Mouse (Mus musculus): ENCODE measurements around the gene Vmn1r166.
"Not testable (repeated sequence)": the region's sequence is repeated elsewhere in the genome, so short reads cannot be mapped to it uniquely, and the experiment has no call there.

The Vmn1r166 gene

DNA sequence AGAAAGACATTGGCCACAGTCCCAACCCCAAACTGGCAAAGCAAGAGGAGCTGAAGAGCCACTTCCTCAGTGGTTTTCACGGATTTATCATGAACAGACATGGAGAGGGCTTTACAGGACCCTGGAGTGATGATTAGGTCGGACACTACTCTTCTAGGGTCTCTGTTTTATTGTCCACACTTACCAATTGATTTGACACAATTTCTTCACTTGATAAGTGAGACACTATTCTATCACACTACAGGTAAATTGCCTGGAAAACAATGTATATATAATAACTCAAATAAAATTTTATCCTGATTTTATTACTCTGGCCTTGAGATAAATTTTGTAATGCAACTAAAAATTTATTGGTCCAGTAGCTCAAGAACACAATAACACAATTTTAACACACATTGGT lies at the start of gene Vmn1r166:
Gene Vmn1r166, minus strand, starts transcription at position 101 of the 400 bp plus-strand sequence.
- not testable (repeated sequence) for DNase-seq

DNA sequence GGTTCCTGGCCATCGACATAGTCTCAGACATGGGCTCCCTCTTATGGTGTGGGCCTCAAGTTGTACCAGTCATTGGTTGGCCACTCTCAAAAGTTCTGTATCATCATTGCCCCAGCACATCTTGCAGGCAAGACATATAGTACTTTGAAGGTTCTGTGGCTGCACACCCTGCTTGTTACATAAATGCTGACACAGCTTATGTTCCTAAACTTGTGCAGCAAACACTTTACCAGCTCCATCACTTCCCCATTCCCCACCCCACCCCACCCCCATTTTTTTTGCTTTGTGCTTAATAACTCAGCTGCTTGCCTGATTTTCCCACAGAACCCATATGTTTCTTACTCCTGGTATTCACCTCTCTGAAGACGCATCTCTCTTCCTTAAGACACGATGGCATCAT lies 49.4 kb upstream of the Vmn1r166 start, which contains the start of gene Nlrp4e:
Gene Nlrp4e, plus strand, starts transcription at position 301 of the 400 bp plus-strand sequence.
- not testable (repeated sequence) for DNase-seq

DNA sequence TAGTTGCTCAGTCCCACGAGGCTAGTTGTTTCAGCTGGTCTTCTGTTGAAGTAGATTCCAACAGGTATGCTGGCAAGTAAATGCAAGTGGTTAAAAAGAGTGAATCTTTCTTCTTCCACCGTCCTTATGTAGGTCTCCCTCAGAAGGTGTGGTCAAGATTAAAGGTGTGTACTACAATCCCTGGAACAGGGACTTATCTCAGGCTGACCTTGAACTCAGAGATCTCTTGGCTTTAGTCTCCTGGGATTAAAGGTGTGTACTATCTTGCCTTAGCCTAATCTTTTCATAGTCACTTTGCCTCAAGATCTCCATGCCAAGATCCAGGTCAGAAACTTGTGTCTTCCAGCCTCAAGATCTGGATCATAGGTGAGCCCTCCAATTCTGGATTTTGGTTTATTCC lies 27.3 kb upstream of the Vmn1r166 start, which contains the start of gene Gm6902:
Gene Gm6902, minus strand, starts transcription at position 101 of the 400 bp plus-strand sequence.
- DNase-seq = not testable (repeated sequence)

DNA sequence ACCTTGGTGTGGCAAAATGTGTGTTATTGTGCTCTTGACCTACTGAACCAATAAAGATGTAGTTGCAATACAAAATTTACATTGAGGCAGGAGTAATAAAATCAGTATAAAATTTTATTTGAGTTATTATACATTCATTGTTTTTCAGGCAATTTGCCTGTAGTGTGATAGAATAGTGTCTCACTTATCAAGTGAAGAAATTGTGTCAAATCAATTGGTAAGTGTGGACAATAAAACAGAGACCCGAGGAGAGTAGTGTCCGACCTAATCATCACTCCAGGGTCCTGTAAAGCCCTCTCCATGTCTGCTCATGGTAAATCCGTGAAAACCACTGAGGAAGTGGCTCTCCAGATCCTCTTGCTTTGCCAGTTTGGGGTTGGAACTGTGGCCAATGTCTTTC lies 34.5 kb downstream of the Vmn1r166 start, which contains the start of gene Vmn1r165:
Gene Vmn1r165, plus strand, starts transcription at position 301 of the 400 bp plus-strand sequence.
- not testable (repeated sequence) for DNase-seq
